Mouse (Mus musculus): ENCODE results near the gene Gstp1. TPM values are rescaled to one million over a fixed set of nuclear protein-coding genes. Genes with fewer than 3 reads are reported as not detected.

Gstp1 gene
- polyA plus RNA-seq, 1 experiment from 2014 or later: 433 TPM

- no peak overlapping the region for H3K27ac ChIP-seq (ENCODE audit: low read length)
- 80% methylated on average over 3 of the region's 3 CpGs for WGBS
These were observed 45.8 kb downstream of the Gstp1 start for GRCm38 (mm10) chr19:3991966-3992365.

DNA sequence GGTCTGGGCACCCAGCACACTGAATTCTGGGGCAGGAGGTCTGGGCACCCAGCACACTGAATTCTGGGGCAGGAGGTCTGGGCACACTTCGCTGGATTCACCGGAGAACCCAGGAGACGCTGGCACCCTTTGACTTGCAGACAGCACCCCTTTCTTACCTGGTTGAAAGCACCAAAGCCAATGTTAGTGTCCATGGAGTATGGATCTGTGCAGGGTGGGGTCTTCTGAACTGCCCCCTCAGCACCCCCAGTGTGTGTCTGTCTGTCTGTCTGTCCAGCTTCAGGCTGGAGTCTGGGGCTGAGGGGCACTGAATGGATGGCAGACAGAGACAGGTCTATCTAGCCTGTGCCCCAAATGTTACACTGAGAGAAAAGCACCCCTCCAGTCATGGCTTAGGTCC, 46.2 kb downstream of the Gstp1 start:
- no peaks in the 10 kb centered on the region for H3K9me3 ChIP-seq (ENCODE audit: control insufficient read depth, low read length)
- H3K27ac ChIP-seq (ENCODE audit: low read length): no peak overlapping the region
- peaks cover 10% of the 10 kb centered on the region for H3K4me1 ChIP-seq (replicated peaks; ENCODE audit: control insufficient read depth, insufficient read depth, low read length)
- no peak overlapping the region for H3K4me2 ChIP-seq (ENCODE audit: low read depth, low read length)
- H3K27me3 ChIP-seq (ENCODE audit: control insufficient read depth, insufficient read depth, low read depth, low read length): no peaks in the 10 kb centered on the region
- WGBS: 85% methylated on average over 3 of the region's 3 CpGs
- H3K9ac ChIP-seq (ENCODE audit: low read length): no peak overlapping the region
- H3K36me3 ChIP-seq (ENCODE audit: control insufficient read depth, insufficient read depth, low read length): no peaks in the 10 kb centered on the region; the same call in 1 of the 2 replicates
- no peak overlapping the region for H3K4me3 ChIP-seq (ENCODE audit: low read length)
- ATAC-seq (ENCODE audit: low read depth): no peak

More at GRCm38 (mm10) chr19:3991966-3992365, 45.8 kb downstream of the Gstp1 start:
- Histone ChIP-seq H3K9ac (ENCODE audit: low read length) (no peak overlapping the region), H3K4me2 (ENCODE audit: low read depth, low read length) (no peak overlapping the region), H3K36me3 (ENCODE audit: control insufficient read depth, insufficient read depth, low read length) (no peaks in the 10 kb centered on the region; the same call in 1 of the 2 replicates), H3K27me3 (ENCODE audit: control insufficient read depth, insufficient read depth, low read depth, low read length) (no peaks in the 10 kb centered on the region), H3K9me3 (ENCODE audit: control insufficient read depth, low read length) (no peaks in the 10 kb centered on the region), H3K4me1 (replicated peaks; ENCODE audit: control insufficient read depth, insufficient read depth, low read length) (peaks cover 6% of the 10 kb centered on the region), H3K4me3 (ENCODE audit: low read length) (no peak overlapping the region)
- no peak for ATAC-seq (ENCODE audit: low read depth)

DNA sequence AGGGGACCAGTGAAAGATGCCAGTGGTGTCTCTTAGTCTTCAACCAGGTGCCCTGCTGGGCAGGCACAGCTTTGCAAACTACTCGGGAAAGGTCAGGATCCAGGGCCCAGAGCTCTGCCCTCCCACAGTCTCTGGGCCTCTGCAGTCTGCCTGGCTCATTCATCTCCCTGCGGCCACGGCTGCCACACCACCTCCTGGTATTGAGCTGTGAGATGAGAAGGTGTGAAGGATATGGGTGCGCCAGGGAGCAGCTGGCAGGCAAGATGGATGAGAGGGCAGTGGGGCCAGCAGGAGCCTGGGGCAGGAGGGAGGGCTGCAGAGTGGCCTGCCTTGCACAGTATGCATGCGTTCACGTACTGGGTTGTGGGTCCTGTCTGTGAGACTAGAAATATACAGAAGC, 47.0 kb downstream of the Gstp1 start:
- Histone ChIP-seq H3K9me3 (ENCODE audit: control insufficient read depth, low read length) (no peaks in the 10 kb centered on the region), H3K9ac (ENCODE audit: low read length) (no peak overlapping the region; the same call in 1 of the 2 replicates), H3K27ac (ENCODE audit: low read length) (no peak overlapping the region), H3K4me2 (ENCODE audit: low read depth, low read length) (no peak overlapping the region), H3K36me3 (ENCODE audit: control insufficient read depth, insufficient read depth, low read length) (no peaks in the 10 kb centered on the region; the same call in 1 of the 2 replicates), H3K4me1 (replicated peaks; ENCODE audit: control insufficient read depth, insufficient read depth, low read length) (peaks cover 14% of the 10 kb centered on the region), H3K4me3 (ENCODE audit: low read length) (no peak overlapping the region), H3K27me3 (ENCODE audit: control insufficient read depth, insufficient read depth, low read depth, low read length) (no peaks in the 10 kb centered on the region)
- WGBS: 26% methylated on average over 6 of the region's 6 CpGs
- no peak for ATAC-seq (ENCODE audit: low read depth)

- Histone ChIP-seq H3K4me2 (ENCODE audit: low read depth, low read length) (no peak overlapping the region), H3K4me3 (ENCODE audit: low read length) (no peak overlapping the region), H3K4me1 (replicated peaks; ENCODE audit: control insufficient read depth, insufficient read depth, low read length) (peaks cover 16% of the 10 kb centered on the region), H3K27me3 (ENCODE audit: control insufficient read depth, insufficient read depth, low read depth, low read length) (no peaks in the 10 kb centered on the region), H3K9ac (ENCODE audit: low read length) (no peak overlapping the region), H3K27ac (ENCODE audit: low read length) (no peak overlapping the region), H3K36me3 (ENCODE audit: control insufficient read depth, insufficient read depth, low read length) (no peaks in the 10 kb centered on the region; the same call in 1 of the 2 replicates), H3K9me3 (ENCODE audit: control insufficient read depth, low read length) (no peaks in the 10 kb centered on the region)
- WGBS: 88% methylated on average over 4 of the region's 4 CpGs
- no peak for ATAC-seq (ENCODE audit: low read depth)
These were observed 49.0 kb downstream of the Gstp1 start for GRCm38 (mm10) chr19:3988750-3989149.

DNA sequence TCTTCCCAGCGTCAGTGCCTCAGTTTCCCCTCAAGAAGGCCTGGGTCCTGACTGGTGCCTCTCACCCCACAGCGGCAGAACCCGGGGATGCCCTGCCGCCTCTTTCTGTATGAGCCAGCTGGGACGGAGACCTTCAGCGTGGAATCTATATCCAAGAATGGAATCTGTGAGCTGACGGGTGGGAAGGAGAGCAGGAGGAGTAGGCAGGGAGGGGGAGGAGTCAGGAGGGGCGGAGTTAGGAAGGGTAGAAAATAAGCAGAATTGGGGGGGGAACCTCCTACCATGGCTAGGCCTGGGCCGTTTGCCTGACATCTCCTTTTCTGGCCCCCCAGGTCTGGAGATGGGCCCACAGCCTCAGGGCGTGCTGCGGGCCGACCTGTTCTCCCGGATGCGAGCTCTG, 49.7 kb downstream of the Gstp1 start:
- H3K4me2 ChIP-seq (ENCODE audit: low read depth, low read length): no peak overlapping the region
- no peaks in the 10 kb centered on the region; the same call in 1 of the 2 replicates for H3K36me3 ChIP-seq (ENCODE audit: control insufficient read depth, insufficient read depth, low read length)
- H3K9ac ChIP-seq (ENCODE audit: low read length): no peak overlapping the region
- 85% methylated on average over 14 of the region's 14 CpGs for WGBS
- no peaks in the 10 kb centered on the region for H3K9me3 ChIP-seq (ENCODE audit: control insufficient read depth, low read length)
- peaks cover 16% of the 10 kb centered on the region for H3K4me1 ChIP-seq (replicated peaks; ENCODE audit: control insufficient read depth, insufficient read depth, low read length)
- no peak overlapping the region for H3K4me3 ChIP-seq (ENCODE audit: low read length)
- H3K27ac ChIP-seq (ENCODE audit: low read length): no peak overlapping the region
- no peaks in the 10 kb centered on the region for H3K27me3 ChIP-seq (ENCODE audit: control insufficient read depth, insufficient read depth, low read depth, low read length)
- no peak for ATAC-seq (ENCODE audit: low read depth)

DNA sequence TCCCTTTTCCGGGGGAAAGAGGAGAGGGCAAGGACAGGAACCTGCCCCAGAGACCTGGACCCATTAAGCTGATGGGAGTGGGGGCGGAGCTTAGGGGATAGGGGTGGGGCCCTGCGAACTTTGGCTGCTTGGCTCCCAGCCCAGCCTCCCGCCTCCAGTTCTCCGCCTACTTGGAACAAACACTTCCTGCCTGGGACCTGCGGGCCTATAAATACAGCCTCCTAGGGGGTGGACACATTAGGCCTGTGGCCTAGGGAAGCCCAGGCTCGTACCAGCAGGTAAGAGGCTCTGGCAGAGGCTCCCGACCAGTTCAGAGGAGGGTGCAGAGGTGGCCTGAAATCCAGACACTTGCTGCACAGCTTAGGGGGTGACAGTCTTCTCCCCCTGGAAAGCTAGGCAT, 51.5 kb downstream of the Gstp1 start, which contains the start of gene Acy3:
Gene Acy3, plus strand, starts transcription at position 237 of the 400 bp plus-strand sequence.
- no peaks in the 10 kb centered on the region for H3K9me3 ChIP-seq (ENCODE audit: control insufficient read depth, low read length)
- peak within 1 kb of the TSS; percentile 74 for H3K27ac ChIP-seq (ENCODE audit: low read length)
- no peaks in the 10 kb centered on the region; the same call in 1 of the 2 replicates for H3K36me3 ChIP-seq (ENCODE audit: control insufficient read depth, insufficient read depth, low read length)
- peak within 1 kb of the TSS; percentile 47 for H3K4me2 ChIP-seq (ENCODE audit: low read depth, low read length)
- ATAC-seq (ENCODE audit: low read depth): peak; percentile 88
- 10% methylated on average over 8 of the region's 8 CpGs for WGBS
- peak within 1 kb of the TSS; percentile 66 for H3K9ac ChIP-seq (ENCODE audit: low read length)
- peaks cover 16% of the 10 kb centered on the region for H3K4me1 ChIP-seq (replicated peaks; ENCODE audit: control insufficient read depth, insufficient read depth, low read length)
- H3K4me3 ChIP-seq (ENCODE audit: low read length): peak within 1 kb of the TSS; percentile 16; the same call in 1 of the 2 replicates
- no peaks in the 10 kb centered on the region for H3K27me3 ChIP-seq (ENCODE audit: control insufficient read depth, insufficient read depth, low read depth, low read length)

Other genes with a start within 250 kb of the Gstp1 start
- 56.8 and 60.0 TPM in 2 replicates for gene Chka, start 186.2 kb downstream of the Gstp1 start, polyA plus RNA-seq (2015; fragmentation: Nextera tagmentation; extraction: Ambion mirVana)
- 56.8 and 60.5 TPM in 2 replicates for gene Tcirg1, start 130.9 kb downstream of the Gstp1 start, polyA plus RNA-seq (2015; fragmentation: Nextera tagmentation; extraction: Ambion mirVana)
- gene Ndufs8, start 125.2 kb downstream of the Gstp1 start, polyA plus RNA-seq (2015; fragmentation: Nextera tagmentation; extraction: Ambion mirVana): 285 and 290 TPM in 2 replicates
- 5.4 and 5.9 TPM in 2 replicates for gene Aldh3b1, start 108.2 kb downstream of the Gstp1 start, polyA plus RNA-seq (2015; fragmentation: Nextera tagmentation; extraction: Ambion mirVana)
- 21.7 and 21.9 TPM in 2 replicates for gene Unc93b1, start 102.8 kb downstream of the Gstp1 start, polyA plus RNA-seq (2015; fragmentation: Nextera tagmentation; extraction: Ambion mirVana)
- 0.18 and 0.24 TPM in 2 replicates for gene Aldh3b3, start 79.3 kb downstream of the Gstp1 start, polyA plus RNA-seq (2015; fragmentation: Nextera tagmentation; extraction: Ambion mirVana)
- gene Aldh3b2, start 65.7 kb downstream of the Gstp1 start, polyA plus RNA-seq (2015; fragmentation: Nextera tagmentation; extraction: Ambion mirVana): 1.8 and 2.0 TPM in 2 replicates
- gene Acy3, start 51.4 kb downstream of the Gstp1 start, polyA plus RNA-seq (2015; fragmentation: Nextera tagmentation; extraction: Ambion mirVana): 11.9 and 13.3 TPM in 2 replicates
- 0.11 TPM in 1 of 2 replicates, not detected in the other for gene Tbx10, start 45.2 kb downstream of the Gstp1 start, polyA plus RNA-seq (2015; fragmentation: Nextera tagmentation; extraction: Ambion mirVana)
- 21.8 and 22.0 TPM in 2 replicates for gene Nudt8, start 37.4 kb downstream of the Gstp1 start, polyA plus RNA-seq (2015; fragmentation: Nextera tagmentation; extraction: Ambion mirVana)
- gene Gm49405, start 37.4 kb downstream of the Gstp1 start, polyA plus RNA-seq (2015; fragmentation: Nextera tagmentation; extraction: Ambion mirVana): 2.4 and 2.5 TPM in 2 replicates
- gene Doc2g, start 34.7 kb downstream of the Gstp1 start, polyA plus RNA-seq (2015; fragmentation: Nextera tagmentation; extraction: Ambion mirVana): 3.8 and 3.9 TPM in 2 replicates
- gene Ndufv1, start 25.2 kb downstream of the Gstp1 start, polyA plus RNA-seq (2015; fragmentation: Nextera tagmentation; extraction: Ambion mirVana): 177 and 184 TPM in 2 replicates
- gene Gstp2, start 8.0 kb upstream of the Gstp1 start, polyA plus RNA-seq (2015; fragmentation: Nextera tagmentation; extraction: Ambion mirVana): 3.5 and 5.0 TPM in 2 replicates
- 0.85 and 1.9 TPM in 2 replicates for gene Gstp3, start 21.6 kb upstream of the Gstp1 start, polyA plus RNA-seq (2015; fragmentation: Nextera tagmentation; extraction: Ambion mirVana)
- gene Cabp2, start 43.6 kb upstream of the Gstp1 start, polyA plus RNA-seq (2015; fragmentation: Nextera tagmentation; extraction: Ambion mirVana): not detected in 2 replicates
- gene Cdk2ap2, start 59.2 kb upstream of the Gstp1 start, polyA plus RNA-seq (2015; fragmentation: Nextera tagmentation; extraction: Ambion mirVana): 111 and 128 TPM in 2 replicates
- 12.6 and 14.4 TPM in 2 replicates for gene Pitpnm1, start 62.0 kb upstream of the Gstp1 start, polyA plus RNA-seq (2015; fragmentation: Nextera tagmentation; extraction: Ambion mirVana)
- 102 TPM in 2 replicates for gene Aip, start 87.9 kb upstream of the Gstp1 start, polyA plus RNA-seq (2015; fragmentation: Nextera tagmentation; extraction: Ambion mirVana)
- not detected in 2 replicates for gene Gpr152, start 101.8 kb upstream of the Gstp1 start, polyA plus RNA-seq (2015; fragmentation: Nextera tagmentation; extraction: Ambion mirVana)
- 0.16 TPM in 1 of 2 replicates, not detected in the other for gene Cabp4, start 106.0 kb upstream of the Gstp1 start, polyA plus RNA-seq (2015; fragmentation: Nextera tagmentation; extraction: Ambion mirVana)
- 174 and 184 TPM in 2 replicates for gene Coro1b, start 110.6 kb upstream of the Gstp1 start, polyA plus RNA-seq (2015; fragmentation: Nextera tagmentation; extraction: Ambion mirVana)
- gene Ptprcap, start 115.6 kb upstream of the Gstp1 start, polyA plus RNA-seq (2015; fragmentation: Nextera tagmentation; extraction: Ambion mirVana): 4.6 and 14.2 TPM in 2 replicates
- 51.6 and 52.7 TPM in 2 replicates for gene Rps6kb2, start 125.4 kb upstream of the Gstp1 start, polyA plus RNA-seq (2015; fragmentation: Nextera tagmentation; extraction: Ambion mirVana)
- gene Carns1, start 137.5 kb upstream of the Gstp1 start, polyA plus RNA-seq (2015; fragmentation: Nextera tagmentation; extraction: Ambion mirVana): 2.5 and 3.2 TPM in 2 replicates
- gene Tbc1d10c, start 153.3 kb upstream of the Gstp1 start, polyA plus RNA-seq (2015; fragmentation: Nextera tagmentation; extraction: Ambion mirVana): 4.0 and 7.0 TPM in 2 replicates
- 911 and 931 TPM in 2 replicates for gene Ppp1ca, start 154.1 kb upstream of the Gstp1 start, polyA plus RNA-seq (2015; fragmentation: Nextera tagmentation; extraction: Ambion mirVana)
- gene Rad9a, start 163.7 kb upstream of the Gstp1 start, polyA plus RNA-seq (2015; fragmentation: Nextera tagmentation; extraction: Ambion mirVana): 30.5 and 33.6 TPM in 2 replicates
- 4.8 and 6.1 TPM in 2 replicates for gene Clcf1, start 176.3 kb upstream of the Gstp1 start, polyA plus RNA-seq (2015; fragmentation: Nextera tagmentation; extraction: Ambion mirVana)
- not detected in 2 replicates for gene AC109138.7, start 176.4 kb upstream of the Gstp1 start, polyA plus RNA-seq (2015; fragmentation: Nextera tagmentation; extraction: Ambion mirVana)
- gene Pold4, start 193.9 kb upstream of the Gstp1 start, polyA plus RNA-seq (2015; fragmentation: Nextera tagmentation; extraction: Ambion mirVana): 32.6 and 38.0 TPM in 2 replicates
- gene Ssh3, start 231.2 kb upstream of the Gstp1 start, polyA plus RNA-seq (2015; fragmentation: Nextera tagmentation; extraction: Ambion mirVana): 20.0 and 21.5 TPM in 2 replicates
- 3.5 and 5.2 TPM in 2 replicates for gene Ankrd13d, start 245.2 kb upstream of the Gstp1 start, polyA plus RNA-seq (2015; fragmentation: Nextera tagmentation; extraction: Ambion mirVana)

Data from lung, embryonic 16.5 days (tissue).